Comparison of ENCODE assay signal across 14 mouse cellular contexts in the genomic region with DNA sequence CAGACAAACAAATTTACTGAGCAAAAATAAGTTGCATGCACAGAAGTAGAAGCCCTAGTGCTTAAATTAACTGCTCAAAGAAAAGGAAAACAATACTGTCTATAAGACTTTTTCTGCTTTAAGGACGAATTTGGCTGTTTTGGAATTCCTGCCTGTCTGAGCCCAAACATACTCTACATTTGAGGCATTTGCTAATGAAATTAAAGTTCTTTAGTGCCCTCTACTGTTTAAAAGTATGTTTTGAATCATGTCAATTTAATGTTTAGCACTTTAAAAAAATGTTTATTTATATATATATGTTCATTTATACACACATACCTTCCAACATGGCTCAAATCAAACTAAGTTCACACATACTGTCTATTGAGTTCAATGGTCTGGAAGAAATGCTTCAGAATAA. TPM values are rescaled to one million over a fixed set of nuclear protein-coding genes. Genes with fewer than 3 reads are reported as not detected.
DNase-seq lines count a peak whose midpoint lies in the region; ATAC-seq and TF ChIP-seq lines count a peak whose summit lies in the region.
"Had no signal": no experiment of that assay in that cellular context is flagged by ENCODE, and none has a peak within 500 bp of the region (broad histone marks: within the 10 kb centered on the region; RNA-seq: fewer than 3 reads in every experiment).

No protein-coding gene starts in this region.

- H3K4me3 ChIP-seq in heart, postnatal 0 days (ENCODE audit: low read depth, low read length) = no peak overlapping the region
- no peak overlapping the region for H3K4me3 ChIP-seq in lung, adult 2 months (replicated peaks; ENCODE audit: extremely low read depth, low read depth, low read length)
- H3K4me3 ChIP-seq in heart, embryonic 12.5 days = no peak overlapping the region
- H3K4me3 ChIP-seq: heart, embryonic 13.5 days had no signal

- no peaks in the 10 kb centered on the region; the same call in 1 of the 2 replicates for H3K4me1 ChIP-seq in heart, postnatal 0 days (ENCODE audit: control insufficient read depth, insufficient read depth)
- no peaks in the 10 kb centered on the region for H3K4me1 ChIP-seq in lung, adult 2 months (ENCODE audit: control insufficient read depth, insufficient read depth, low read length)
- H3K4me1 ChIP-seq in heart, embryonic 12.5 days (replicated peaks) = peaks cover 3% of the 10 kb centered on the region

- ATAC-seq in heart, postnatal 0 days (ENCODE audit: insufficient read depth, low read depth) = no peak
- no peak for ATAC-seq in heart, embryonic 12.5 days (ENCODE audit: insufficient number of reproducible peaks, low FRiP score)
- ATAC-seq: inflammation-experienced regulatory T-cells, adult 6 months had no signal

- H3K9me3 ChIP-seq in heart, postnatal 0 days (replicated peaks; ENCODE audit: control insufficient read depth, low read length) = no peaks in the 10 kb centered on the region
- no peaks in the 10 kb centered on the region for H3K9me3 ChIP-seq in heart, embryonic 12.5 days (replicated peaks)
- H3K9me3 ChIP-seq: heart, embryonic 13.5 days had no signal

- DNase-seq in heart, postnatal 0 days (ENCODE audit: low spot score) = peak; percentile 53
- no peak for DNase-seq in heart, postnatal 4 days
- no peak for DNase-seq in lung, adult 2 months
- DNase-seq in lung, postnatal 4 days = no peak
- peak; percentile 54 for DNase-seq in MN1 (ENCODE audit: low spot score)
- DNase-seq in induced T-regulatory cell, adult 2 months (ENCODE audit: low read depth) = peak; percentile 41
- no peak for DNase-seq in urinary bladder, postnatal 25 days (ENCODE audit: low spot score)
- DNase-seq: gastrocnemius, postnatal 10 days; kidney, postnatal 4 days; spleen, adult 18-20 months; thymus, adult 18-20 months had no signal

- no peak for TF ChIP-seq EP300 in heart, postnatal 0 days (IDR thresholded peaks at IDR 0.05; ENCODE audit: low read depth)

- no peak overlapping the region for H3K4me2 ChIP-seq in heart, postnatal 0 days (ENCODE audit: low read depth, low read length)
- H3K4me2 ChIP-seq in heart, embryonic 12.5 days = no peak overlapping the region
- H3K4me2 ChIP-seq: heart, embryonic 13.5 days had no signal

- no peak overlapping the region for H3K9ac ChIP-seq in heart, postnatal 0 days (replicated peaks; ENCODE audit: low read depth, low read length)
- H3K9ac ChIP-seq in heart, embryonic 12.5 days = no peak overlapping the region
- H3K9ac ChIP-seq: heart, embryonic 13.5 days had no signal

- H3K36me3 ChIP-seq in heart, postnatal 0 days (replicated peaks; ENCODE audit: control insufficient read depth, insufficient read depth, low read length) = peaks cover 54% of the 10 kb centered on the region
- peaks cover 50% of the 10 kb centered on the region for H3K36me3 ChIP-seq in heart, embryonic 12.5 days

- H3K27me3 ChIP-seq in heart, postnatal 0 days (ENCODE audit: control insufficient read depth, insufficient read depth, low read length) = no peaks in the 10 kb centered on the region
- H3K27me3 ChIP-seq in heart, embryonic 12.5 days (replicated peaks) = no peaks in the 10 kb centered on the region
- H3K27me3 ChIP-seq: heart, embryonic 13.5 days had no signal

- no peak for TF ChIP-seq POLR2A in lung, adult 2 months (IDR thresholded peaks at IDR 0.05; ENCODE audit: borderline replicate concordance, extremely low read depth, low read depth, low read length)

- 21% methylated on average over 1 of the region's 1 CpGs for WGBS in heart, postnatal 0 days
- 27% methylated on average over 1 of the region's 1 CpGs for WGBS in lung, adult 2 months
- 20% methylated on average over 1 of the region's 1 CpGs for whole genome bisulfite sequencing in heart, embryonic 12.5 days

- peak; percentile 32 for TF ChIP-seq CTCF in heart, postnatal 0 days (IDR thresholded peaks at IDR 0.05; ENCODE audit: low read depth)
- TF ChIP-seq CTCF in lung, adult 2 months (IDR thresholded peaks at IDR 0.05; ENCODE audit: insufficient read depth, low read length) = peak; percentile 36; the same call in 1 of the 2 replicates

- no peak overlapping the region for H3K27ac ChIP-seq in heart, postnatal 0 days (ENCODE audit: low read depth)
- no peak overlapping the region for H3K27ac ChIP-seq in heart, embryonic 12.5 days (ENCODE audit: poor library complexity, severe bottlenecking)
- H3K27ac ChIP-seq: heart, embryonic 13.5 days had no signal

RNA-seq across cellular contexts. Expression of a gene that starts 22.8 kb away (rescaled TPM):
- 7.6 and 8.7 TPM in 2 replicates for total RNA-seq in heart, postnatal 0 days (2014; rRNA removed; ENCODE audit: low replicate concordance)
- 2.9 and 3.0 TPM in 2 replicates for polyA plus RNA-seq in heart, postnatal 0 days (2015; fragmentation: Nextera tagmentation; extraction: Ambion mirVana)
- total RNA-seq in heart, postnatal 4 days (2021) = 10 to 100 TPM; 45.1 to 46.2 TPM
- 8.3 and 11.7 TPM in 2 replicates for polyA plus RNA-seq in lung, adult 2 months (2012; rRNA removed)
- 7.1 and 7.6 TPM in 2 replicates for polyA plus RNA-seq in heart, embryonic 12.5 days (2016; fragmentation: Nextera tagmentation; extraction: Ambion mirVana)

RNA-seq across cellular contexts. Expression of a gene that starts 39.8 kb away (rescaled TPM):
- 19.2 and 27.3 TPM in 2 replicates for total RNA-seq in heart, postnatal 0 days (2014; rRNA removed; ENCODE audit: low replicate concordance)
- polyA plus RNA-seq in heart, postnatal 0 days (2015; fragmentation: Nextera tagmentation; extraction: Ambion mirVana) = 25.1 and 31.7 TPM in 2 replicates
- total RNA-seq in heart, postnatal 4 days (2021) = 10 to 100 TPM; 34.9 to 38.3 TPM
- polyA plus RNA-seq in lung, adult 2 months (2012; rRNA removed) = 0.28 and 1.2 TPM in 2 replicates
- 116 and 120 TPM in 2 replicates for polyA plus RNA-seq in heart, embryonic 12.5 days (2016; fragmentation: Nextera tagmentation; extraction: Ambion mirVana)

RNA-seq across cellular contexts. Expression of a gene that starts 58.4 kb away (rescaled TPM):
- 11.9 and 29.8 TPM in 2 replicates for total RNA-seq in heart, postnatal 0 days (2014; rRNA removed; ENCODE audit: low replicate concordance)
- polyA plus RNA-seq in heart, postnatal 0 days (2015; fragmentation: Nextera tagmentation; extraction: Ambion mirVana) = 15.5 and 17.1 TPM in 2 replicates
- total RNA-seq in heart, postnatal 4 days (2021) = 10 to 100 TPM; 20.9 to 22.8 TPM
- 6.7 and 8.4 TPM in 2 replicates for polyA plus RNA-seq in lung, adult 2 months (2012; rRNA removed)
- polyA plus RNA-seq in heart, embryonic 12.5 days (2016; fragmentation: Nextera tagmentation; extraction: Ambion mirVana) = 26.5 and 28.2 TPM in 2 replicates

RNA-seq across cellular contexts. Expression of a gene that starts 58.5 kb away (rescaled TPM):
- 9.9 and 17.1 TPM in 2 replicates for total RNA-seq in heart, postnatal 0 days (2014; rRNA removed; ENCODE audit: low replicate concordance)
- polyA plus RNA-seq in heart, postnatal 0 days (2015; fragmentation: Nextera tagmentation; extraction: Ambion mirVana) = 5.9 and 6.0 TPM in 2 replicates
- 10 to 100 TPM; 20.3 to 20.8 TPM for total RNA-seq in heart, postnatal 4 days (2021)
- 4.4 and 5.8 TPM in 2 replicates for polyA plus RNA-seq in lung, adult 2 months (2012; rRNA removed)
- 11.9 and 16.1 TPM in 2 replicates for polyA plus RNA-seq in heart, embryonic 12.5 days (2016; fragmentation: Nextera tagmentation; extraction: Ambion mirVana)

Comparison
In these comparisons a context has a peak if more than half of its experiments do, and no peak if none do; other contexts are left out.
1. DNase-seq: peak in heart, postnatal 0 days (single experiment), MN1 (single experiment) and induced T-regulatory cell, adult 2 months (single experiment); none in heart, postnatal 4 days (single experiment), lung, adult 2 months (single experiment), lung, postnatal 4 days (0 of 2) and urinary bladder, postnatal 25 days (single experiment).
2. RNA of a gene that starts 39.8 kb away (polyA plus RNA-seq): 116 to 120 TPM in heart, embryonic 12.5 days and 25.1 to 31.7 TPM in heart, postnatal 0 days; 0.28 to 1.2 TPM in lung, adult 2 months; every median in the first group is over 10 times any median in the second.